Mouse (Mus musculus) forebrain, embryonic 12.5 days (tissue): ENCODE data around the gene Ccdc54. TPM values are rescaled to one million over a fixed set of nuclear protein-coding genes. Genes with fewer than 3 reads are reported as not detected.

Experiments
- polyA plus RNA-seq: library from polyadenylated mRNA; unstranded; fragments of >200 nt; fragmentation: Nextera tagmentation; extraction: Ambion mirVana; gene quantifications from 2 replicates; pipeline ENCODE4 v1.2.1, GENCODE M21; 2016

Ccdc54 gene
- polyA plus RNA-seq, 1 experiment from 2014 or later: not detected

Other genes starting within 250 kb of the Ccdc54 start
- 40.7 and 43.3 TPM in 2 replicates for gene Bbx, start 158.8 kb downstream of the Ccdc54 start, polyA plus RNA-seq